Mouse (Mus musculus) lung, postnatal 14 days (tissue): ENCODE data around the gene Kdm5b.
"Not testable (repeated sequence)": the region's sequence is repeated elsewhere in the genome, so short reads cannot be mapped to it uniquely, and the experiment has no call there.

Source experiments
- DNase-seq: peaks from one replicate; pipeline ENCODE4 v3.0.0; 2021

Kdm5b gene

DNA sequence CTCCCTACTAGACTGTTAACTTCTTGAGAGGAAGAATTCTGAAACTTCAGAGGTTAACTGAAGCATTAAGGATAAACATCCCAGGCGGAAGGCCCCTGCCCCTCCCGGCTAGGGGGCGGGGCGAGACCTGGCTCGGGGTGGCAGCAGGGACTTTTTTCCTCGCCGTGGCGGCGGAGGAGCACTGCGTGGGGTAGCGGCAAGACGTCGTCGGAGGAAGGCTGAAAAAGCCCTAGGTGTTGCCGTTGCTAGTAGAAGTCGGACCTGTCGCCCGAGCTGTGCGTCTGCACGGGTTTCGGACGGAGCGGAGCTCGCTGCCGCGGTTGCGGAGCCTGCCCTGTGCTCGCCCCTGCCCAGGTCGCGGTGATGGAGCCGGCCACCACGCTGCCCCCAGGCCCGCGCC lies at the start of gene Kdm5b:
TSS of gene Kdm5b (plus strand) at position 196 of the 400 bp plus-strand sequence.
- peak; percentile 93 for DNase-seq

DNA sequence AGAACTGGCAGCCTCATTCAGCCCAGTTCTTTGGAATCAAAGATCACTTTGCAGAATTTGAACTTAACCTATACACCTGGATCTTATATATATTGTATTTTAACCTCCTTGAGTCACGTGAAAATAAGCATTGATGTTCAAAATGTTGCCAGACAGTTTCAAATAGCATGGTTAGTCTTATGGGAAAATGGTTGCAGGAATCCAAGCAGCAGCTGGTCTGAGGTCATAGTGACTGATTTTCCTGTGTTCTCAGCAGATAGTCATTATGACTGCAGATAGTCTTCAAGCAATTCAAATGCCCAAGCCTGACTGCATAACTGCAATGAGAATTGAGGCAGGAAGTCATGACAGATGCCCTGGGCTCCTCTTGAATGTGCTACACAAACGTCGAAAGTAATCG lies 47.8 kb upstream of the Kdm5b start:
- no peak for DNase-seq

DNA sequence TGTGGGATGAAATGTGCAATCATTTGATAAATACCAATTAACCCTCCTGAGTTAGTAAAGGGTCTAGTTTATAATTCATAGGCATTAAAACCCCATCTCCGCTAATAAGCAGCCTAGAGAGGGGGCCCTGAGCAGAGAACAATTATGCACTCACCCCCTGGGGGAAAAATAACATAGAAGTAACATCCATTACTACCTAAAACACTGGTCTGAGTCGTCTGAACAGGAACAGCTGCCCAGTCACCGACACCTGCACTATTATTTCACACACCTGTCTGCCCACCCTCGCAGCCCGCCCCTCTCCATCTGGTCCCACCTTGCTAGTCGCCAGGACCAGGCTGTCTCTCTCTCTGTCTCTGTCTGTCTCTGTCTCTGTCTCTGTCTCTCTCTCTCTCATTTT lies 47.4 kb upstream of the Kdm5b start:
- DNase-seq = no peak

DNA sequence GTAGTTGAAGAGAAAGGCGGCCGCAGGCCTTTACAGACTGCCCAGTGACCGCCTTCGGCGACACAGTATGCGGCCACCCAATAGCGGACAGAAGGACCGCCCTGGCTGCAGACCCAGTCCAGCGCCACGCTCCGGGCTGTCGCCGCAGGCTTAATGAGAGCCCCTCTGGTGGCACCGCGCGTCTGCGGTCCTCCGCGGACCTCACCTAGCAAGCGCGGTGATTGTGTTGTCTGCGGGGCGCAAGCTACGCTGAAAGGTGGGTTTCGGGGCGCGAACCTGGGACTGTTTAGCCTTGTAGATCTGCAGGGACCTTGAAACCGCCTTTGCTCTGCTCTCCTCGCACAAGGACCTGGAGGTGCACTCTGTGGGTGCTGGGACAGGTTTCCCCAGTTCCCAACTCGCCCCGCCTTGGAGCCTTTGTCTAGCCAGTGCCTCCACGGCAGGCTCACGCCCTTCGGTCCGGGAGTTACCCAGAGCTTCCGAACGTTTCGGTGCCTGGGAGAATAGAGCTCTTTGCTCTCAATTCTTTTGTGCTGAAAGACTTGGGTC lies 46.6 kb upstream of the Kdm5b start:
- peak; percentile 47 for DNase-seq

DNA sequence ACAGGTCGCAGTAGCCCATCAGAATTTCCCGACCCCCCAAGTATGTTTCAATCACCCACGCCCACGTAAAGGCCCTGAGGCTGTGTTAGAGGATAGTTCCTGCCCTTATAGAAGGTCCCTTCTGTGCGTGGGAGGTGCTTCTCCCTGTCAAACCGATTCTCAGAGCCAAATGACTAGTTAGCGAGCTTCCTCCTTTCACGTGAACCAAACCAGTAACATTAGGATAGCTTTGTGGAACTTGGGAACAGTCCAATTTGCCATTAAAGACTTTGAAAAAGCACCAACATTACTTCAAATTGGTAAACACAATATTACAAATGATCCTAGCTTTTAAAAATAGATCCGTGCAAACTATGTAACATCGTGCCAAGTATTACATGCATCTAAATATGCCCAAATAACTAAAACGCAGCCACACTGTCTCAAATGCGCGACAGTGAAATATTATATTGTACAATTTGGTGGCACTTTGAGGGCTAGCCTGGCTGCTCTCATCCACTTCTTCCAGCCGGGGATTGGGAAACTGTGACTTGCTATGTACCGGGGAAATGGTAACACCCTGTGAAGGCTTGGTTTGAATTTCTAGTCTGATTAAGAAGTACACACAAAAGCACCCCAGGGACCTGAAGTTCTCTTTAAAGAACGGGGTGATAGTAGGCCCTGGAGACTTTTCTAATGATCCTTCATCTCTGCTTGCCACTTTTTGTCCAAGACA lies 45.9 kb upstream of the Kdm5b start:
- peak; percentile 19 for DNase-seq

DNA sequence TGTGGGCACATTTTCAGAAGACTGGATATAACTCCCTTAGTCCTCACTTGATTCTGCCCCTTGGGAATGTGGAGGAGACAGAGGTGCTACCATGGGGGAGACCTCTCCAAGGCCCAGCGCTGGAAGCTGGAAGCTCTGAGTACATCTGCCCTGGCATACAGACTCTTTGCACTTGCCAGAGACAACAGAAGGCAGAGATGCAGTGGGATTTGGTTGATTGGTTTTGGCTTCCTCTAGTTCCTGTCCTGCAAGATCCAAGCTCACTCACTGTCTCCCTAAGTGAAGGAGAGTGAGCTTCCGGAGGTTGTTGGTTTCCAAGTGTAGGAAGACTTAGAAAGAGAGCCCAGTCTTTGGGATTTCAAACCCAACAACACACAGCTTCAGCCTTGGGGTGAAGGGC lies 44.1 kb upstream of the Kdm5b start:
- DNase-seq = no peak

DNA sequence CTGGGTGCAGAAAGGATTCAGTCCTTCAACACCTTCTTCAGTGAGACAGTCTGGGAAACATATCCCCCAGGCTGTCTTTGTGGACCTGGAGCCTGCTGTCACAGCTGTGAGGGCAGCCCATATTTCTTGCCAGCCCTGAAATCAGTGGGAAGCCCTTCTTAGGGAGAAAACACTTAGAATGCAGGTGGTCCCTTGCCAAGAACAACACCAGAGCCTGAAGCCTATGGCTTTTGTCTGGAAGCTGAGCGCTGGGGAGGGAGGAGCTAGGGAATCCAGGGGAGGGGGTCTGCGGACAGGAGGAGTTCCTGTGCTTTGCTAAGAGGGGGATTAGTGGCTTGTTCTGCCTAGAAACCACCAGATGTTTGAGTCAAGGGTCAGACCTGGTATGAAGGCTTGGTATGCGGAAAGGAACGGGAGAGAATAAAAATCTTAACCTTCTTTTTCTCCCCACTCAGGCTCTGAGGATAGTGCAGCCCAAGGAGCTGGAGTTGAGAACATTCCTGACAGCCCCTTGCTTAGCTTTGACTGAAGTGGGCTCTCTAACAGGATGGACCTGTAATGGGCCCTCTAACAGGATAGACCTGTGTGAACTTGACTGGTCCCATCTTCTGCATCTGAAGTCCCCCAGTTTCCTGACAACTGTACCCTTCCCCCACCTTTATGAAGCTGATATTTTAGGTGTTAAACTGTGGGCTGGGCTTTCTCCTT lies 43.3 kb upstream of the Kdm5b start:
- peak; percentile 17 for DNase-seq

DNA sequence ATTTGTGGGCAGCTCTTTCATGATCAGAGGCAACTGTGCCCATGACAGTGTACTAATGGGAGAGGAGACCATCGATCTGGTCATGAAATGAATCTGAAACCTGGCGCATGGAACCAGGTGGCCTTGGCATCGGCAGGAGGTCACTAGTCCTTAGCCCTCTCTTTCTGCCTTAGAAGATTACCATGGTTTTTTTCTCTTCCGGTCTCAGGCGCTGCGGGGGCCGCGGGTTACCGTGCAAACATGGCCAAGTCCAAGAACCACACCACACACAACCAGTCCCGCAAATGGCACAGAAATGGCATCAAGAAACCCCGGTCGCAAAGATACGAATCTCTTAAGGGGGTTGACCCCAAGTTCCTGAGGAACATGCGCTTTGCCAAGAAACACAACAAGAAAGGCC lies 42.1 kb upstream of the Kdm5b start:
- DNase-seq = not testable (repeated sequence)

DNA sequence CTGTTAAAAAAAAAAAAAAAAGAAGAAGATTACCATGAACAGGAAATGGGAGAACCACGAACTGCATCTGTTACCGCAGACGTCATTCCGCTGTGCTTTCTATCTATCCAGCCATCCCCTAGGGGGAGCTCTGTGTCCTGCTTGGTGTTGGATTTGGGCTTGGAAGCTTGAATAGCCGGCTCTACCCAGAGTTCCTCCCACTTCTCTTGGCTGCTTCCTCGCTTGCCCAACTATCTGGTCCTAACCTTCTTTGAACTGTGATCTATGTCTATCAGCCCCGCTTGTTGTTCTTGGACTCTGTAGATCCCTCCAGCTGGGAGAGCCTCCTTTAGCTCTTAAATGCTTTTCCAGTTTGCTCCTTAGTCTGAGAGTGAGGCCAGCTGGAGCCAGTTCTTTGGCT lies 41.3 kb upstream of the Kdm5b start:
- DNase-seq = peak; percentile 90

DNA sequence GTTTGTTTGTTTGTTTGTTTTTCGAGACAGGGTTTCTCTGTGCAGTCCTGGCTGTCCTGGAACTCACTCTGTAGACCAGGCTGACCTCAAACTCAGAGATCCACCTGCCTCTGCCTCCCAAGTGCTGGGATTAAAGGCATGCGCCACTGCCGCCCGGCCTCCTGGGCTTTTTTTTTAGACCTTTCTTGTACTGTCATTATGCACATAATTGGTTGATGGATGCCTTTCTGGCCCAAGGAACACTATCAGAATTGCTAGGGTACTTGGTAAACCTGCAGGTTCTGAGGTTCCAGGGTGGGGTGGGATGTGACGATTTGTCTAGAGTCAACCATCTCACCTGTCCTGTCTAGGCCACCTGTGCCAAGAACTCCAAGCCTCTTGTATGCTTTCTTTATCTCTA lies 40.8 kb upstream of the Kdm5b start:
- DNase-seq = not testable (repeated sequence)

DNA sequence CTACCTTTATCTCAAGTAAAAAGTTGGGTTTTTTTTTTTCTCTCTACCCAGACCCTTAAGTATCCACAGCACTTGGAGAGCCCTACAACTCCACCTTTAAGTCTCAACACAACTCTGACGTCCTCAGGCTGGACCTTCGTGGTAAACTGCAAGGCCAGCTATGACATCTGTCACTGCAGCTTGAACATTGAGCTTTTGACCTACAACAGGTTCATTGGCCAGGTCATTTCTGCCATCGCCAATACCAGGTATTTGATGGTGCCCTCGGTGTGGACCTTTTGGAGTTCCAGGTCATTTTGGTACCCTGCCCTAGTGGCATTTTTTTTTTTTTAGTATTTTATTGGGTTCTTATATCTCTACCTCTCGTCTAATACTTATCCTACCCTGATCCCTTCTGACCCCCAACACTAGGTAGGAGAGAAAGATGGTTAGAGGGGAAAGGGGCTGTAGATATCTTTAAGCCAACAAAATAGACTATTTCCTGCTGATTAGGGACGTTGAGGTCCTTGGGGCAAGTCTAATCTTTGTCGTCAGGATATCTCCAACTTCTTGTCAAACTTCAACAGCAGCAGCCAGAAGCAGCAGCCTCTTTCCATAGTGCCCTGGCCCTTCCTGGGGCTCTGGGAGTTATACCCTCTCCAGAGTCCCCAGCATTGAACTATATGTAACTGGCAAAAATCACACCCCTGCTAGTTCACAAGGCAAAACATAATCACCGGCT lies 39.8 kb upstream of the Kdm5b start:
- DNase-seq = no peak

DNA sequence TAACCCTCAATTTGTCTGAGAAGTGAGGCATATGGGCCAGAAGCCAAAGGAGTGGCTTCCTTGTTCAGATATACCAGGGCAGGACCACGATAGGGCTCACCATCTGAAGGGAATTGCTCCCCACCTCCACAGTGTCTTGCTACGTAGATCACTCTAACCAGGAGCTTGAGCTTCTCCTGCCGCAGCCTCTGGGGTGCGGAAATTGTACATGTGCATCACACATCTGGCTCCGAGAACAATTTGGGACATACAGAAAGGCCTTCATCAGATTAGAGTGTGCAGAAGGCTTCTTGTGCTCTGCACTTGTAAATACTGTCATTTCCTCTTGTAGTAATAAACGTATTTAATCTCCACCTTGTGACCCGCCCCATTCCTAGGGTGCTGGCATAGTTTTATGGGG lies 38.8 kb upstream of the Kdm5b start:
- no peak for DNase-seq

DNA sequence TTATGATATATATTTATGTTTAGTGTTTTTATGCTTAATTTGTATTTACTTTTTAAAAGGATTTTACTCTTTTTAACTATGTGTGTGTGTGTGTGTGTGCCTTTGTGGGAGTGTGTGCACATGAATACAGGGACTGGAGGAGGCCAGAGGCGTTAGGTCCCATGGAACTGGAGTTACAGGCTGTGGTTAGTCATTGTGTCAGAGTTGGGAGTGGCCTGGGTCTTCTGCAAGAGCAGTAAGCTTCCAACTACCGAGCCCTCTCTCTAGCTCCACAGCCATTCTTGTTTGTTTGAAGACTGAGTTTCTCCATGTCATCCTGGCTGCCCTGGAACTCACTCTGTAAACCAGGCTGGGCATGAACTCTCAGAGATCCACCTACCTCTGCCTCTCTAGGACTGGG lies 37.6 kb upstream of the Kdm5b start:
- no peak for DNase-seq

DNA sequence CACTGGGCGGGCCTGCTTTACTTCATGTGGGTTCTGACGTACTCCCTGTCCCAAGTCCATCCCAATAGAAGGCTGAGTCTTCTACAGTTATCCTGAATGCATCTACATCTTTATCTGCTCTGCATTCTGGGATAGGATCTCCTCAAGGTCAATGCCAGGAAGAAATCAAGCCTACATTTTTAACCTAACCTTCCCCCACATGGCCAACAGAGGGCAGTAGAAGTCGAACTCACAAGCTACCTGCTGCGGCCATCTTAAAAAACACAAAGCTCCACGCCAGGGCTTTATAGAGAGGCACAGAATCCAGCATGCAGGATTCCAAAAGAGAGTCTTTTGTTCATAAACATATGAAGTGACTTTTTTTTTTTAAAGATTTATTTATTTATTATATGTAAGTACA lies 35.5 kb upstream of the Kdm5b start:
- DNase-seq = peak; percentile 27

DNA sequence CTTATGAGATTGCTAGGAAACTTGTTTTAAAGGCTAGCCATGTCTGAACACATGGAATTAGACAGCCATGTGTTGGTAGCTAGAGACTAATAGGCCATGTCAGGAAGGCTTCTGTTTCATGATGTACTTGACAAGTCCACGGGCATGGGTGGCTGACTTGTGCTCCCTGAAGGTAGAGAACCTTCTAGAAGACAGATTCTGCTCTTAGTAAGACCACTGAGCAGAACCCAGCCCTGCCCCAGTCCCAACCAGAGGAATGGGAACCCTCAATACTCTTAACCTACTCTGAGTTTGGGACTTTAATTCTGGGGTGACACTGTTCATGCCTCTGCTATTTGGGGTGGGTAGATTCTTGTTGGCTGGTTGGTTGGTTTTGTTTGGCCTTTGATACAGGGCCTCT lies 35.0 kb upstream of the Kdm5b start:
- no peak for DNase-seq

DNA sequence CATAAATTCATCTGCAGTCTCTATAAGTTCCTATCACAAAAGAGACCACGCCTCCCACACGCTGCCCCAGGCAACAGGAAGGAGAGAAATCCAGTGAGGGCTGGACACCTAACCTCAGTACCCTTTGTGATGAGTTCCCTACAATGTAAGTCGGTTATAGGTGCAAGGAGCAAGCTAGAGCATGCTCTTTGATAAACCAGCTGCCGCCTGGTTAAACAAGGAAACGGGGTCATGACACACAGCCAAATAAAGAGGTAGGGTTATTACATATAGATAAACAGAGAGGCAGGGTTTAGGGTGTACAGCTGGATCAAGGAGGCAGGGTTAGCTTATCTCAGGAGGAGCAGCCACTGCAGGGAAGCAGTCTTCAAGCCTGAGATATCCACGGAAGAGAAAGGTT lies 33.2 kb upstream of the Kdm5b start:
- DNase-seq = no peak

DNA sequence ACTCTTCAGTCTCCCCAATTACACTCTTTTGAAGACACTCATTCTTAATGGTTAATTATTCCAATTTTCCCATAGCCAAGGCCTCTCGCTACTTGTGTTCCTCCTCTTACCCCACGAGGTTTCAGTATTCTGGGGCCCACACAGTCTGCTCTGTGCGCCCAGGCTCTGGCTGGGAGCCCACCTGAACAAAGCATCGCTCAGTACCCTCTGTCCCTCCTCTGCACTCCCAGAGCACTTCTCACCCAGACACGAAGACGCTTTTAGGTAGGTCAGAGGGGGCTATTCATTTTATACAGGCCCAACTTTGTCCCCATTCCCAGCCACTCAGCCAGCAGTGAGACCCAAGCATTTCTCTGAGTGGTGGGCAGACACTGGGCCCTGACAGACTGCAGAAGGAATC lies 29.4 kb upstream of the Kdm5b start:
- no peak for DNase-seq

DNA sequence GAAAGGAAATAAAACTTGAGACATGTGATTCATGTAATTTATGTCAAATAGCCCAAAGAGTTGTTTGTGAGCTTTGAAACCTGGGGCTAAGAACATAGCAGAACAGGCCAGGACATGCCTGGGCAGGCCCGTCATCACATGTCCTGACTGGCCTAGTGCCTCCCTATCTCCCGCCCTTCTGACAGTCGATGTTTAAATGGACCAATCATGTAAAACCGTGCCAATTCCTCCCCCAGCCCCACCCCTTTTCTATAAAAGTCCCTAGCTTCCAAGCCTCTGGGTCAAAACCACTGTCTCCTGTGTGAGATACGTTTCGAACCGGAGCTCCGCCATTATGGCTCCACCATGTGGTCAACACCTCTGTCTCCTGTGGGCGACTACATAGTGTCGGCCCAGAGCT lies 26.3 kb upstream of the Kdm5b start:
- DNase-seq = not testable (repeated sequence)

DNA sequence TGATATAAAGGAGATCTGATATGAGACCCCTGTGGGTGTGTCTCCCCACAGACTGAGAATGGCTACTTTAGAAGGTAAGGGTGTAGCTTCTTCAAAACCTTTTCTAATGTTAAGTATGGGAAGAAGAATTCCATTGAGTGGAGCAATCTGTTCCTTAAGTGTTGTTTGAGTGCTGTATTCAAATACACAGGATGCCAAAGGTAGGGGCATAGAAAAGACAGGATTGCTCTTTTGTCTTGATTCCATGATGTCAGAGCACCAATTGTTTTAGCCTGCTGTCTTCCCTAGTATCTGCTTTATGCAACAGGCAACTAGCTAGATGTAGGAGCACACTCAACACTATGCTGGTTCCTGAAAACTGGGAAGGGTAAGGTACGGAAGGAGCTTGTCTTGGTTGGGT lies 24.9 kb upstream of the Kdm5b start:
- DNase-seq = no peak

DNA sequence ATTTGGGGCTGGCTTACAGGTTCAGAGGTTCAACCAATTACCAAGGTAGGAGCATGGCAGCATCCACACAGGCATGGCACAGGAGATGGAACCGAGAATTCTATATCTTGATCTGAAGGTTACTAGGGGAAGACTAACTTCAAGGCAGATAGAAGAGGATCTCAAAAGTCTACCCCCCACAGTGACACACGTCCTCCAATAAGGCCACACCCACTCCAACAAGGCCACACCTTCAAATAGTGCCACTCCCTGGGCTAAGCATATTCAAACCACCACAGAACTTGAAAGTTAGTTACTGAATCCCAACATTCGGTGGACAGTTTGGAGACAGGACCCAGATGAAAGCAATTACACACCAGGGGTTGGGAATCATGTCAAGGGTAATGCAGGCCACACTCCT lies 24.5 kb upstream of the Kdm5b start:
- DNase-seq = no peak

DNA sequence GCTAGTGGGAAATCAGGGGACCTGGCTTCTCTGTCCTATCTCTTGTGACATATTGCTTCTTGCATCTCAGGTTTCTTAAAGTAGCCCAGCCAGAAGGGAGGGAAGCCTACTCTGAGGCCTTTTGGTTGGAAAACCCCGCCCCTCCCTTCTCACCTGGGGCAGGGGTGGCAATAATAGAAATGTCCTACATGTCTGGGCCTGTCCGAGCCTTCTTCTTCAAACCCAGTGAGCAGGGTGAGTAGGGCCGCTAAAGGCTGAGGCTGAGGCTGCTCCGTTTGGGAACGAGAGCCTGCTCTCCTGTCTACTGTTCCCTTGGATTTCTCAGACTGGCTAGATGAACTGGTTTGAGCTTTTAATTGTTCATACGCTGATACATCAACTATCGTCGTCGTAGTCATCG lies 19.4 kb upstream of the Kdm5b start:
- no peak for DNase-seq

DNA sequence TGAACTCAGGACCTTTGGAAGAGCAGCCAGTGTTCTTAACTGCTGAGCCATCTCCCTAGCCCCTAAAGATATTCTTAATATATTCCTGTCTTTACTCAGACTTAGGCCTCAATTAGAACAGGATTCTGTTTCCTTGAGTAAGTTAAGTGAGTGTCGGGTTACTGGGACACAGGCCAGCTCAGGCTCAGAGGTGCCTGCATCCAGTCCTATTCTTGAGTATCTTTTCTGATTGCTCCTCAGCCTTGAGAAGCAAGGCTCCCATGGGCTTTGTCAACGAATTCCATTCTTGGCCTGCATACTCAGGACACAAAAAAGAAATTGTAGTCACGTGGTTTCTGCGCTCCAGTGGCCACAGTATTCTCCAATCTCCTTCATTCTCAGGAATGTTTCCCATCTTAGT lies 11.7 kb upstream of the Kdm5b start:
- DNase-seq = no peak

DNA sequence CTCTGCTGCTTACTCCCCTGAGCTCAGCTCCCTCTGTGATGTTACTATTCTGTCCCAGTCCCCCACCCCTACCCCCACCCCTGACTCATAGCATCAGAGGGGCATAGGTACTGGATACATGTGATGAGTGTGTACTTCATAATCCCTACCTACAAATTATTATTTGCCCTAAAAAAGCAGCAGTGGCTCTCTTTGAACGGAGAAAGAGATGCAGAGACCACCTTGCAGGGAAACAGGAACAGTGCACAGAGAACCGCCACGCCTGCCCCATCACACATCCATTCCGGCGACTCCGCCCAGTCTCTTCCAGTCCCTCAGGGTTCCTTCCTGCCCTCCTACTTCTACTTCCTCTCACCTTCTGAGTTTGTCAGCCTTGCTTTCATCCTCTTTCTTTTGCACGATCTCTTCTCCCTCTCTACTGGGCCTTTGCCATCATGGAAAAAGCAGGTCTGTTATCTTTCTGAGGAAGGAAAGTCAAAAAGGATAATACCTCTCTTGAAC lies 10.3 kb upstream of the Kdm5b start, which contains the start of gene Mgat4e:
TSS of gene Mgat4e (minus strand) at position 51 of the 501 bp plus-strand sequence.
- no peak for DNase-seq

DNA sequence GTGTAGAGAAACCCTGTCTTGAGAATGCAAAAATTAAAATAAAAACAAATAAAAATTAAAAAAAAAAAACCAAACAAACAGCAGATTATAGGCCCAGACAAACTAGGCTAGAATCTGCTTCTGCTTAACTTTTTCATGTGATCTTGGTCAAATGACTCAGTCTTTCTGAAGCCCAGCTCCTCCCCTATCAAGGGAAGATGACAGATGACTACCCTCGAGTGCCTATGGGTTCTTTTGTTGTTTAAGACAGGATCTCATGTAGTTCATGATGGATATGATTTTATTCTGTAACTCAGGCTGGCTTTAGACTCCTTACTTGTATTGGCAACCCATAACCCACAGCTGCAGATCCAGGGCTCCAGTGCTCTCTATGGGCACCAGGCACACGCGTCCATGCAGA lies 8.1 kb upstream of the Kdm5b start:
- no peak for DNase-seq
